Mouse (Mus musculus) gastrocnemius, adult 8-10 months (tissue): ENCODE results near the gene Tbkbp1. TPM values are rescaled to one million over a fixed set of nuclear protein-coding genes. Genes with fewer than 3 reads are reported as not detected.

Experiments
- DNase-seq, 2 experiments: peaks; one replicate each; pipeline ENCODE4 v3.0.0; 2022; ENCODE audit warnings: low spot score in 2 of 2
- total RNA-seq, 4 experiments: library from RNA; stranded (reverse); gene quantifications; 2 replicates each; pipeline ENCODE4 v1.2.4; 2022

Tbkbp1 gene
- total RNA-seq, 4 experiments from 2014 or later: 2.5 to 8.7 (median 5.1) TPM

GRCm38 (mm10) chr11:97156999-97157398, 5.7 kb upstream of the Tbkbp1 start:
- no peak for DNase-seq

DNA sequence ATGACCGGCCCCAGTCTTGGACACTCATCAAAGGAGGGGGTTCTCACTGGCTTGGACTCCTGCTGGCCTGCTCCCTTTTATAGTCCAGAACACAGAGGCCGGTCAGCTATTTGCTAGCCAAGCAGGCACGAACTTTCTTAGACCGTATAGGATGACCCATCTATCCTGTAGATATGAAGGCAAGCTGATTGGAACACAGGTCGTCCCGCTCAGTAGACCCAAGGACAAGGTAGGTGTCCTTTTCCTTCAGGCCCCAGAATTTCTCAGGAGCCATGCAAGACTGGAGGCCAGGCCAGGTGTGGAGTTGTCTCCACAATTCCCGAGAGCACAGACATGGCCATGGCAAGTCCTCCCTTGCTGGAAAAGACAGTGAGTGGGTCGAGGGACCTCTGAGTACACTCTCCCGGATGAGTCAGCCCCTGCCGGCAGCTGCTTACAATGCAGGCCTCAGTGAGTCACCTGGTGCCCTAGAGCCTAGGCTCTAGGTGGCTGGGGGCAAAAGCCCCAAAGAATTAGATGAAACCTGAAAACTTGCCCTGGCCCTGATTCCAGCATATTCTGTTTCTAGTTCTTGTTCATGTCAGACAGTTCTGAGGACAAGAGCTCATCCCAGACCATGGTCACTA, 1.5 kb upstream of the Tbkbp1 start:
- no peak for DNase-seq

GRCm38 (mm10) chr11:97152023-97152426, 730 bp upstream of the Tbkbp1 start:
- DNase-seq: peak in 1 of 2 experiments; percentile 23

- DNase-seq: peak in 1 of 2 experiments; percentile 28
Observed at GRCm38 (mm10) chr11:97150411-97151330, 624 bp downstream of the Tbkbp1 start.

- peak; percentile 33 to 60 for DNase-seq
Observed at GRCm38 (mm10) chr11:97149995-97150410, 1.3 kb downstream of the Tbkbp1 start.

- no peak for DNase-seq
Observed at GRCm38 (mm10) chr11:97149026-97149425, 2.3 kb downstream of the Tbkbp1 start.

GRCm38 (mm10) chr11:97148591-97148990, 2.7 kb downstream of the Tbkbp1 start:
- DNase-seq: no peak

- no peak for DNase-seq
Observed at GRCm38 (mm10) chr11:97147333-97147732, 4.0 kb downstream of the Tbkbp1 start.

DNA sequence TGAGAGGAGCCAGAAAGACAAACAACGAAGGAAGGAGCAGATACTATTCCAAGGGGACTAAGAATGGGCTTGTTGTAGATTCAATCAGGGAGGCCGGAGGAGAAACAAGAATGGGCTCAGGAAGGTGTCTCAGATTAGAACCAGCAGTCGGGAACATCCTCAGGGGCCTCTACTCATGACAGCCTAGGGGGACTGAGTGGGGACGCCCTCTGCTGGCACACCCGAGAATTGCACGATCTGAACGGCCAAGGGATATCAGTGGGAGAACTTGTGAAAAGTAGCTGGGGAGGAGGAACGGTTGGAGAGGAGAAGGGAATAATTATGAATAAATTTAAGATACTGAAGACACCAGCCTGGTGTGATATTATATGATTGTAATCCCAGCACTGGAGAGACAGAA, 4.6 kb downstream of the Tbkbp1 start:
- DNase-seq: peak; percentile 57 to 64

- no peak for DNase-seq
Observed at GRCm38 (mm10) chr11:97145951-97146350, 5.3 kb downstream of the Tbkbp1 start.

DNA sequence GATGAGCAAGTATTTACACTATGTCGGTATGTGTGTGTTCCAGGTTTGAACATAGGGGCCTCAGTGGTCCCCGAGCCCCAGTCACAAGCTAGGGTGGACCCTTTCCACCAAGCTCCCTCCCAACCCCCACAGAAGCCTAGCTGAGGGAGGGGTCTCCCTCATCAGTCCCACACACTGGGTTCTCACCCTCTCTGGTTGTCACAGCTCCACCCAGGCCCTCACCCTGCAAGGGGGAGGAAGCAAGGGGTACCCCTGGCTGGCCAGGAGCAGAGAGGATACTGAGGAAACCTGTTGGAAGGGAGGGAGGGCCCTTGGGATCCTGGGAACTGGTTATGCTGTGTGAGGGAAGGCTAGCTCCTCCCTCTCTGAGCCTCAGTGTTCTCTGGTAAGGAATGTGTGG, 6.0 kb downstream of the Tbkbp1 start:
- no peak for DNase-seq

DNA sequence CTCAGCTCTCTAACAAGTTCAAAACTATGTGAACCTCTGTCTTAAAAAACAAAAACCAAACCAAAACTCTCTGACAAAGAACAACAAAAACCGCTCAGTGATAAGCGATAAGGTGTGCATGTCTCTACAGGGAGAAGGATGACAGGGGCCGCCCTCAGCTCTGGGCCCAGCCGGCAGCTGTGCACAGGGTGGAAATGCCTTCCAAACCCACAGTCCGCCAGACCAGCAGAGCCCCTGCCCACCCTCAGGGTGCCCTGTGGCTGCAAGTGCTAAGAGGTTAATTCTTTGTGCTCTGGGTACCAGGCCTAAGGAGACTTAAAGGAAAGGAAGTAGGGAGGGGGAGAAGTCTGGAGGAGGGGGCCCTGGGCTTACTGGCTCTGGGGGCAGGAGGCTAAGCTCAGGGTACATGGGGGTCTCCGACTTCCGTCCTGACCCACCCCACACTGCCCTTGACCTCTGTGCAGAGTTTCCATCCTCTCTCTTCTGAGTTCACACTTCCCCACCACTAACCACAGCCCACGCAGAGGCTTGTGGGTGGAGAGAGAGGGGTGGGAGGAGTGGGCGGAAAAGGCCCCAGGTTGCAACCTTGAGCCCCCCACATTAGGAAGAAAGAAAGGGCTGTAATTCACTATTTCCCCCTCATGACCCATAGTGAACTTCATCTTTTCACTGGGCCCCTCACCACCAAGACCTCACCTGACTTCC, 7.9 kb downstream of the Tbkbp1 start:
- no peak for DNase-seq

DNA sequence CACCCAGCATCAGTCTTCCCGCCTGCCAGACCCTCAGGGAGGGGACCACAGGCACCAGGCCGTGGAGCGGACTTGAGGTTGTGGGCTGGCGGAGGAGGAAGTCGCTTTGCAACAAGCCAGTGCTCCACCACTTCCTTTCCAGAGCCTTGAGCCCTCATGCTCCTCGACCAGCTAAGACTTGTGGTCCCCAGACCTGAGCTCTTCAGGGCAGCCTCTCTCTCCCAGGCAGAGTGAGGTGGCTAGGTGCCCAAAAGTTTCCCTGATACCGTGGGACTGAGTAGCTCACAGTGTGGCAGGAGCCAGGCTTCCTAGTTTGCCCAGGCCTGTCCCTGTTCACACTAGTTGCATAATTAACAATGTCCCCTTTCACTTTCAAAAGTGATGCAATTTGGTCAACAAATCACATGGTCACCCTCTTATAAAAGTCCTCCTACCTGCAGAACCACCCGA, 9.1 kb downstream of the Tbkbp1 start:
- no peak for DNase-seq

DNA sequence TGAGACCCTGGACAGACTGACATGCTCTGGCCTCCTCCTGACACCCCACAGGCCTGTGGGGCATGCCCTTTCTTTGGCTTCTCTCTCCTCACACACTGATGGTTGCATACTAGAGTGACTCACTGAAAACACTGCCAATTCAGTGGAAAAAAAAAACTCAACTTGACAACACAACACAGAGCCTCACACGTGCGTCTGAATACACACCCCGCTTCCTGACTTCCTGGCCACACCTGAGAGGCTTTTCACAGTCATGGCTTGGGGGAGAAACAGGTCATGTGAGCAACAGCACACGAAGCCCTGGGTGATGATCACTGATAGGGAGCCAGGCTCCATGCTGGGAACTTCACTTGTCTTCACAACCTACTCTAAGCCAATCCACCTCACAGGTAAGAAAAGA, 10.5 kb downstream of the Tbkbp1 start:
- DNase-seq: no peak

DNA sequence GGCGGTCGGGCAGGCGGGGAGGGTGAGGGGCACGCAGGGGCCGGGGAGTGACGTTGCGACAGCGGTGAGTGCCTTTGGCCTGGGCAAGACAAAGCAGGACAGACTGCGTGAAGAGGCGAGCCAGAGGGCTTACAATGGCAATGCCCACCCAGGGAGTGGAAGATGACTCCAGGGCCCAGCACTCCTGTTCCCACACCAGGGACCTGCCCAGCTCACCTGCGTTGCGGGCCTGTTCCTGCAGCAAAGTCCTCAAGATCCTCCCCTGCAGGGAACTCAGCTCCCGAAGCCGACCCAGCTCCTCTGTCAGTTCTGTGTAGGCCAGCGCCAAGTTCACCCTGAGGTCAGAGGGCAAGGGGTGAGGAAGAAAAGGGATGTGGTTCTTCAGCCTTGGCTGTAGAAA, 12.0 kb downstream of the Tbkbp1 start:
- DNase-seq: no peak

GRCm38 (mm10) chr11:97138554-97139226, 12.6 kb downstream of the Tbkbp1 start:
- DNase-seq: no peak

DNA sequence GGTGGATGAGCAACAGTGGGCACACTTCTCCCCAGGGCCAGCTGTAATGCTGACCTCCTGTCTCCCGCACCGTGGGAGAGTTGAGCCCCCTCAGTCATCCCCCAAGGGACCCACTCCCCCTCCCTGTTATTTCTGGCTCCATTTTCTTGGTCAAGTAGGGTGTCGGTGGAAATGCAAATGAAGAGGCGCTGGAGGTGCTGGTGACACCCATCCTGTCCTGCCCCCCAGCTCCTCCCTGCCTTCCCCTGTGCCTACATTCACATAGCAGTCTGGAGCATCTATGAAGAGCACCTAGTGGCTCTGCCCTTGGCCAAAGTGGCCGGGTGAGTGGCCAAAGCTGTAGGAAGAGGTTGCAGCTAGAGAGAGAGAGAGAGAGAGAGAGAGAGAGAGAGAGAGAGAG, 18.0 kb downstream of the Tbkbp1 start:
- DNase-seq: no peak

DNA sequence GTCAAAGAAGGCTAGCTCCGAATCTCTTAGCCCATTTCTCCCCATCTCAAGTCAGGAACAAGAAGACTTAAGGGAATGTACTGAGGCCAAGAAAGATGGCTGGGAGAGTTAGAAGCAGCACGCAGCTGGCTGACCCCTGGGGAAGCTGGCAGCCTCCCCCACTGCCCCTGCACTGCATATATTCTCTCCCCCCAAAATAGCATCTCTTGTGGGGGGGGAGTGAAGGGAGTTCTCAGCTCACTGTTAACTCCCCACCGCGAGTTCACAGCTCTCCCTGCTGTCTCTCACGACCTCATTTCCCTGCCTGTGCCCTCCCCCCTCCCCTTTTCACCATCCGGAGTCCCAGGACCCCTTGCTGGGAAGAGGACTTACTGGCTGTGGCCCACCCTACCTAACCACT, 19.1 kb downstream of the Tbkbp1 start:
- no peak for DNase-seq

DNA sequence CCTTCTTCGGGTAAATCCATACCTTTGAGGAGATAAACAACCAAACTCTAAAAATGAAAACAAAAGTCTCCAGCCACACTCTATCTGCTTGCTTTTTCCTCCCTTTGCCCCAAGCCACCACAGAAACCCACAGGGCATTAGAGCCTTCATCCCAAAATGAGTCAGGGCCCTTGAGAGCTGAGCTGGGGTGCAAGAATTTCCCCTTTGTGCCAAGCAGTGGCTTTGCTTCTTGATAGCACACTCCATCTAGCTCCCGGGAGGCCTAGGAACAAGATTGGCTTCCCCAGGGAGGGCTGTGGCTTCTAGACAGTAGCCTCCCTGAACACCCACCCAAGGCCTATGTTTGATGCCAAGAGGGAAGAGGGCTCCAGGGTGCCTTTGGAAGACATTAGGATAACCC, 19.6 kb downstream of the Tbkbp1 start:
- DNase-seq: no peak

DNA sequence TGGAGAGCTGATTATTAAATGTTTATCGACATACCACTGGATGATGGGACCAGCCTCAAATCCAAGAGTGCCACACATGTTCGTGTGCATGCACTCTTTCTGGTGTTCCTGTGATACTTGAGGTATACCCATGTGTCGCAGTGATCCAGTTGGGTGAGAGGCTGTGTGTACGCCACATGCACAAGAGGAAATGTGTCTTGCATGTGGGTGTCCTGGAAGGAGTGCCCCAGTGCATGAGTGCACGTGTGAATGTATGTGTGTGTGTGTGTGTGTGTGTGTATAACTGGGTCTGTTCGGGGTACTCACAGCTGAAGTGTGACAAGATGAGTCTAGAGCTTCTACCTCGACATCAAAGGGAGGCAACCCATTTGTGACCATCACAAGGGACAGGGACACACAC, 21.0 kb downstream of the Tbkbp1 start:
- DNase-seq: no peak

- DNase-seq: no peak
Observed at GRCm38 (mm10) chr11:97128956-97129355, 22.3 kb downstream of the Tbkbp1 start.
